Mouse (Mus musculus) hindbrain, embryonic 14.5 days (tissue): ENCODE data around the gene Baz2a. TPM values are rescaled to one million over a fixed set of nuclear protein-coding genes. Genes with fewer than 3 reads are reported as not detected.

Source experiments
- ATAC-seq: fragments of 200-750 bp; cut with Nextera tagmentation; 2 replicates; pipeline ENCODE4 v1.8.0; 2017; ENCODE audit warnings: moderate number of reproducible peaks, mild to moderate bottlenecking, moderate TSS enrichment, moderate library complexity; ENCODE audit not compliant: low FRiP score
- DNase-seq: peaks from one replicate; pipeline ENCODE4 v3.0.0-alpha.2; 2015; ENCODE audit warnings: low spot score
- H3K27ac ChIP-seq: fragments of 300-500 bp; sonication (generic); 2 replicates; pipeline ENCODE4 v1.5.1; 2014; ENCODE audit warnings: mild to moderate bottlenecking, moderate library complexity
- H3K27me3 ChIP-seq: fragments of 300-500 bp; sonication (generic); 2 replicates; pipeline ENCODE4 v1.6.1; 2014; ENCODE audit warnings: mild to moderate bottlenecking, low read length, mixed read lengths; ENCODE audit not compliant: control insufficient read depth, insufficient read depth
- H3K36me3 ChIP-seq: fragments of 300-500 bp; sonication (generic); replicated peaks from 2 replicates; pipeline ENCODE4 v1.6.1; 2014; ENCODE audit not compliant: control insufficient read depth, insufficient read depth
- H3K4me1 ChIP-seq: fragments of 300-500 bp; sonication (generic); replicated peaks from 2 replicates; pipeline ENCODE4 v1.6.1; 2014; ENCODE audit warnings: antibody characterized with exemption, low read length, mixed read lengths; ENCODE audit not compliant: control insufficient read depth, insufficient read depth
- H3K4me2 ChIP-seq: fragments of 300-500 bp; sonication (generic); replicated peaks from 2 replicates; pipeline ENCODE4 v1.6.1; 2014; ENCODE audit warnings: mild to moderate bottlenecking, moderate library complexity
- H3K4me3 ChIP-seq: fragments of 300-500 bp; sonication (generic); replicated peaks from 2 replicates; pipeline ENCODE4 v1.5.1; 2014; ENCODE audit warnings: mild to moderate bottlenecking, low read length
- H3K9ac ChIP-seq: fragments of 300-500 bp; sonication (generic); 2 replicates; pipeline ENCODE4 v1.6.1; 2014
- H3K9me3 ChIP-seq: fragments of 300-500 bp; sonication (generic); 2 replicates; pipeline ENCODE4 v1.6.1; 2016; ENCODE audit warnings: low read length; ENCODE audit not compliant: control insufficient read depth
- WGBS: fragments of 180-500 bp; shearing (Covaris S2); extraction: QIAGEN DNeasy Blood & Tissue Kit; methylation state at CpG from one replicate; pipeline ENCODE4 v1.1.7; 2014; 5-methylcytosine and 5-hydroxymethylcytosine counted together
- polyA plus RNA-seq: library from polyadenylated mRNA; unstranded; fragments of >200 nt; fragmentation: Nextera tagmentation; extraction: Ambion mirVana; gene quantifications from 2 replicates; pipeline ENCODE4 v1.2.1, GENCODE M21; 2014

Baz2a gene
- polyA plus RNA-seq, 1 experiment from 2014 or later = 19.0 TPM

GRCm38 (mm10) chr10:128096693-128097586 lies 5.6 kb downstream of the Baz2a start:
- WGBS = 2% methylated on average over 81 of the region's 86 CpGs
- Histone ChIP-seq H3K27ac (peak overlapping the region; percentile 83), H3K4me1 (peaks cover 29% of the 10 kb centered on the region), H3K4me3 (peak overlapping the region; percentile 76), H3K9me3 (no peaks in the 10 kb centered on the region), H3K27me3 (no peaks in the 10 kb centered on the region), H3K4me2 (peak overlapping the region; percentile 82), H3K9ac (peak overlapping the region; percentile 86), H3K36me3 (no peaks in the 10 kb centered on the region)
- DNase-seq = peak; percentile 88
- peak; percentile 74 for ATAC-seq

GRCm38 (mm10) chr10:128097587-128097971 lies 6.2 kb downstream of the Baz2a start:
- ATAC-seq (no peak), DNase-seq (peak; percentile 44)
- WGBS = 0% methylated on average over 13 of the region's 13 CpGs
- Histone ChIP-seq H3K9me3 (no peaks in the 10 kb centered on the region), H3K4me1 (peaks cover 25% of the 10 kb centered on the region), H3K4me3 (peak overlapping the region; percentile 76), H3K9ac (peak overlapping the region; percentile 86), H3K27me3 (no peaks in the 10 kb centered on the region), H3K36me3 (no peaks in the 10 kb centered on the region), H3K4me2 (peak overlapping the region; percentile 82), H3K27ac (peak overlapping the region; percentile 83)

GRCm38 (mm10) chr10:128110103-128110761 lies 18.9 kb downstream of the Baz2a start:
- H3K4me1 ChIP-seq = no peaks in the 10 kb centered on the region
- no peaks in the 10 kb centered on the region for H3K27me3 ChIP-seq
- H3K4me2 ChIP-seq = no peak overlapping the region
- no peak overlapping the region for H3K27ac ChIP-seq
- no peak overlapping the region for H3K9ac ChIP-seq
- DNase-seq = no peak
- H3K4me3 ChIP-seq = no peak overlapping the region
- H3K36me3 ChIP-seq = peaks cover 68% of the 10 kb centered on the region
- no peak for ATAC-seq
- 90% methylated on average over 4 of the region's 4 CpGs for WGBS
- H3K9me3 ChIP-seq = no peaks in the 10 kb centered on the region

GRCm38 (mm10) chr10:128111227-128111626 lies 19.9 kb downstream of the Baz2a start:
- H3K9me3 ChIP-seq = no peaks in the 10 kb centered on the region
- no peaks in the 10 kb centered on the region for H3K27me3 ChIP-seq
- H3K9ac ChIP-seq = no peak overlapping the region
- H3K4me2 ChIP-seq = no peak overlapping the region
- ATAC-seq (no peak), DNase-seq (no peak)
- H3K4me3 ChIP-seq = no peak overlapping the region
- H3K36me3 ChIP-seq = peaks cover 78% of the 10 kb centered on the region
- H3K27ac ChIP-seq = no peak overlapping the region
- no peaks in the 10 kb centered on the region for H3K4me1 ChIP-seq

GRCm38 (mm10) chr10:128123833-128124232 lies 32.5 kb downstream of the Baz2a start:
- Histone ChIP-seq H3K27me3 (no peaks in the 10 kb centered on the region), H3K27ac (no peak overlapping the region), H3K4me3 (no peak overlapping the region), H3K9me3 (no peaks in the 10 kb centered on the region), H3K4me2 (no peak overlapping the region), H3K4me1 (no peaks in the 10 kb centered on the region), H3K36me3 (peaks cover 98% of the 10 kb centered on the region), H3K9ac (no peak overlapping the region)
- ATAC-seq (no peak), DNase-seq (no peak)
- WGBS = 93% methylated on average over 7 of the region's 7 CpGs

- H3K4me2 ChIP-seq = no peak overlapping the region
- H3K9ac ChIP-seq = no peak overlapping the region
- DNase-seq (no peak), ATAC-seq (no peak)
- no peaks in the 10 kb centered on the region for H3K27me3 ChIP-seq
- no peaks in the 10 kb centered on the region for H3K4me1 ChIP-seq
- no peak overlapping the region for H3K27ac ChIP-seq
- WGBS = 92% methylated on average over 9 of the region's 9 CpGs
- no peaks in the 10 kb centered on the region for H3K9me3 ChIP-seq
- H3K36me3 ChIP-seq = peaks cover 96% of the 10 kb centered on the region
- no peak overlapping the region for H3K4me3 ChIP-seq
These were observed 33.5 kb downstream of the Baz2a start for GRCm38 (mm10) chr10:128124831-128125230.

- no peaks in the 10 kb centered on the region for H3K4me1 ChIP-seq
- no peaks in the 10 kb centered on the region for H3K9me3 ChIP-seq
- no peaks in the 10 kb centered on the region for H3K27me3 ChIP-seq
- ATAC-seq (no peak), DNase-seq (no peak)
- peaks cover 96% of the 10 kb centered on the region for H3K36me3 ChIP-seq
- 94% methylated on average over 14 of the region's 14 CpGs for WGBS
- no peak overlapping the region for H3K4me2 ChIP-seq
- no peak overlapping the region for H3K27ac ChIP-seq
- H3K9ac ChIP-seq = no peak overlapping the region
- no peak overlapping the region for H3K4me3 ChIP-seq
These were observed 34.6 kb downstream of the Baz2a start for GRCm38 (mm10) chr10:128125951-128126350.

GRCm38 (mm10) chr10:128127497-128127896 lies 36.1 kb downstream of the Baz2a start:
- Histone ChIP-seq H3K4me1 (no peaks in the 10 kb centered on the region), H3K27me3 (no peaks in the 10 kb centered on the region), H3K4me3 (no peak overlapping the region), H3K27ac (no peak overlapping the region), H3K36me3 (peaks cover 84% of the 10 kb centered on the region), H3K9me3 (no peaks in the 10 kb centered on the region), H3K4me2 (no peak overlapping the region), H3K9ac (no peak overlapping the region)
- ATAC-seq (no peak), DNase-seq (no peak)
- WGBS = 69% methylated on average over 5 of the region's 5 CpGs

GRCm38 (mm10) chr10:128128143-128128542 lies 36.8 kb downstream of the Baz2a start:
- Histone ChIP-seq H3K4me1 (no peaks in the 10 kb centered on the region), H3K27me3 (no peaks in the 10 kb centered on the region), H3K27ac (no peak overlapping the region), H3K4me2 (no peak overlapping the region), H3K9me3 (no peaks in the 10 kb centered on the region), H3K9ac (no peak overlapping the region), H3K4me3 (no peak overlapping the region), H3K36me3 (peaks cover 77% of the 10 kb centered on the region)
- DNase-seq (no peak), ATAC-seq (no peak)
- 93% methylated on average over 8 of the region's 8 CpGs for WGBS
